Mouse (Mus musculus): ENCODE data around the gene Psmd11.
"Not testable (repeated sequence)": the region's sequence is repeated elsewhere in the genome, so short reads cannot be mapped to it uniquely, and the experiment has no call there.

Psmd11 gene

GRCm38 (mm10) chr11:80426029-80426813, 2.2 kb upstream of the Psmd11 start:
- in situ Hi-C loops (cut with MseI, MboI): not testable (repeated sequence)

GRCm38 (mm10) chr11:80429009-80429475, 627 bp downstream of the Psmd11 start:
- in situ Hi-C loops (cut with MseI, MboI): no loop called here

GRCm38 (mm10) chr11:80429500-80430166, 1.2 kb downstream of the Psmd11 start:
- in situ Hi-C loops (cut with MseI, MboI): no loop called here

- in situ Hi-C loops (cut with MseI, MboI): no loop called here
Observed at GRCm38 (mm10) chr11:80430366-80430910, 2.0 kb downstream of the Psmd11 start.

- in situ Hi-C loops (cut with MseI, MboI): no loop called here
Observed at GRCm38 (mm10) chr11:80446916-80447315, 18.5 kb downstream of the Psmd11 start.

- in situ Hi-C loops (cut with MseI, MboI): no loop called here
Observed at GRCm38 (mm10) chr11:80449859-80450258, 21.4 kb downstream of the Psmd11 start.

- in situ Hi-C loops (cut with MseI, MboI): no loop called here
Observed at GRCm38 (mm10) chr11:80452242-80452641, 23.8 kb downstream of the Psmd11 start.

GRCm38 (mm10) chr11:80453198-80453597, 24.8 kb downstream of the Psmd11 start:
- in situ Hi-C loops (cut with MseI, MboI): no loop called here

GRCm38 (mm10) chr11:80463605-80464130, 35.3 kb downstream of the Psmd11 start:
- in situ Hi-C loops (cut with MseI, MboI): not testable (repeated sequence)

- in situ Hi-C loops (cut with MseI, MboI): no loop called here
Observed at GRCm38 (mm10) chr11:80471836-80472605, 43.6 kb downstream of the Psmd11 start.

- in situ Hi-C loops (cut with MseI, MboI): no loop called here
Observed at GRCm38 (mm10) chr11:80474175-80474691, 45.8 kb downstream of the Psmd11 start.

- in situ Hi-C loops (cut with MseI, MboI): no loop called here
Observed at GRCm38 (mm10) chr11:80474846-80475245, 46.4 kb downstream of the Psmd11 start.

GRCm38 (mm10) chr11:80475544-80475943, 47.1 kb downstream of the Psmd11 start:
- in situ Hi-C loops (cut with MseI, MboI): no loop called here

- in situ Hi-C loops (cut with MseI, MboI): no loop called here
Observed at GRCm38 (mm10) chr11:80476222-80477189, 48.1 kb downstream of the Psmd11 start, which contains the start of gene Cdk5r1. Cdk5r1 (plus strand) TSS chr11:80477023.

- in situ Hi-C loops (cut with MseI, MboI): no loop called here
Observed at GRCm38 (mm10) chr11:80477341-80478199, 49.2 kb downstream of the Psmd11 start.

- in situ Hi-C loops (cut with MseI, MboI): no loop called here
Observed at GRCm38 (mm10) chr11:80478694-80479412, 50.4 kb downstream of the Psmd11 start.

- in situ Hi-C loops (cut with MseI, MboI): no loop called here
Observed at GRCm38 (mm10) chr11:80479425-80479824, 51.0 kb downstream of the Psmd11 start.
